Mouse (Mus musculus) small intestine, adult 2 months (tissue): ENCODE measurements around the gene Oit3.

Source experiments
- CTCF ChIP-seq: fragments of 200-500 bp; IDR thresholded peaks from 2 replicates; pipeline ENCODE4 v1.5.1; 2012; ENCODE audit warnings: low read depth, mild to moderate bottlenecking, control low read depth, inconsistent platforms, low read length, moderate library complexity, mixed read lengths; ENCODE audit not compliant: insufficient replicate concordance, insufficient read length; ENCODE audit errors: extremely low read depth
- POLR2A ChIP-seq: fragments of 200-500 bp; IDR thresholded peaks from 2 replicates; pipeline ENCODE4 v1.6.1; 2012; ENCODE audit warnings: low read depth, mild to moderate bottlenecking, control low read depth, inconsistent platforms, low read length, moderate library complexity

DNA sequence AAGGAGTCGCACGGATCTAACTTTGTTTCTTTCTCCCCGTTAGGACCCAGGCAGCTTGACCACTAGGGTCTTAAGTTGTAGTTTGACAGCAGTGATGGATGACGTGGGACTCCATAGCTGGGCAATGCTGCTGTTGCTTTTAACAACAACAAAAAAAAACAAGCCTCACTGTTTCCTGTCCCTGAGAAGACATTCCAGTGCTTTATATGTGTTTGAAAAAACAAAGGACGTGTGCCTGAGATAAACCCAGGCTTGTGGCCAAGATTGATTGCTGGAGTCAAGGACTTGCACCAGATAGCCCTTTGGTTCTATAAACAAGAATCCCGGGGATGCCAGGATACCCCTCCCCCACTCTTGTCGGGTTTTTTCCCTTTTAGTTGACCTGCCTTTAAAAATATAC, 1.6 kb upstream of the Oit3 start:
- TF ChIP-seq CTCF, result no peak
- TF ChIP-seq POLR2A, result no peak
